Mouse (Mus musculus) frontal cortex, postnatal 36 days (tissue): ENCODE measurements around the gene Rnf31.

Source experiments
- DNase-seq, 2 experiments: peaks; one replicate each; pipeline ENCODE4 v3.0.0; 2022; ENCODE audit warnings: low spot score in 2 of 2

The Rnf31 gene

DNA sequence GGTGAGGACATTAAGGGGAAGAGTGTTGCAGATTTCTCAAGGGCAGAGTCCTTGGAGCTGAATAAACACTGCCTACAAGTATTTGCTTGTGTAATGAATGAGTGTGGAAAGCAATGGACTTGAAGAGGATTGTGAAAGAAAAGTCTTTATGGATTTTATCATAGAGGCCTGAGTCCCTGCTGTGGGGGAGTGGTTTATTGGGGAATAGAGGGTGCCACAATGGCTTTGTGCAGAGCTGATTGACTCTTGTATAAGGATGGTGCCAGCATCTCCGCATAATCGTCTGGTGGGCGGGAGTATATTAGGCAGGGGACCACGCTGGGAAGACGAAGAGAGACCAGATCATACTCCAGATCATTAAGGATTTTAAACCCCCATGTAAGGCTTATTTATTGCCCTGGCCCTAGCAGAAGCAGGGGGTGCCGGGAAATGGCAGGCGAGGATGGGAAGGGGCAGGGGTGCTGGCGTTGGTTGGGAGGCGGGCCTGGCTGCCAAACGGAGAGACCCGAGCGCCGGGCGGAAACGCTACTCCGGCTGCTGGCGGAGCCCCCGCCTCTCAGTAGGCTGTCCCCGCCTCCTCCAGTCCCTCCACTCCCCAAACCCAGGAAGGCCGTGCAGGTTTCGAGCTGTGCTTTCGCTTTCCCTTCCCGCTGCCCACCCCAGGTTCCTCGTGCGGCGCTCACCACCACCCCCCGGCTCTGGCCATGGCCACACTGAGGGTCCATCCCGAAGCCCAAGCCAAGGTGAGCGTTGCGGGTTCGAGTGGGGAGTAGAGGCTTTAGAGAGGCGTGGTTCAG is 13.4 kb upstream of the Rnf31 start, which contains the start of gene Psme1:
Gene Psme1, plus strand, starts transcription at position 253 of the 797 bp plus-strand sequence.
- DNase-seq, result peak; percentile 62 to 69

GRCm38 (mm10) chr14:55578668-55579269 is 12.7 kb upstream of the Rnf31 start:
- peak in 1 of 2 experiments; percentile 24 for DNase-seq

GRCm38 (mm10) chr14:55579511-55580496 is 11.7 kb upstream of the Rnf31 start:
- DNase-seq, result no peak

- DNase-seq, result no peak
Measured at GRCm38 (mm10) chr14:55580731-55581130, 10.8 kb upstream of the Rnf31 start.

GRCm38 (mm10) chr14:55581981-55582681 is 9.4 kb upstream of the Rnf31 start:
- no peak for DNase-seq

DNA sequence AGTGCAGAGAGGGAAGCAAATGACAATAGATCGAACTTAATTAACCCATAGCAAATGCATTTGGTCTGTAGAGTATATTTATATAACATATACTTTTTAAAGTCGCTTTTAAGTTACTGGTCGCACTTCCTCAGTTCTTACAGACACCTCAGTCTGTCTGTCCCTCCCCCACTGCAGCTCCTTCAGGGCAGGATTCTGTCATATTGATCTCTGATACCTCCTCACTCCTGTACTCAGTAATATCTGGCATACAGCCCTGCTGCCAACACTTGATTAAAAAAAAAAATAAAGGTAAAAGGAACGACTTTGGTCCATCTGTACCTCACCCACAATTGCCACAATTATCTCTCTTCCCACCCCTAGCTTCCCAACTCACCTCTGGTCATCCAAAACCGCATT is 7.2 kb upstream of the Rnf31 start:
- DNase-seq, result no peak

DNA sequence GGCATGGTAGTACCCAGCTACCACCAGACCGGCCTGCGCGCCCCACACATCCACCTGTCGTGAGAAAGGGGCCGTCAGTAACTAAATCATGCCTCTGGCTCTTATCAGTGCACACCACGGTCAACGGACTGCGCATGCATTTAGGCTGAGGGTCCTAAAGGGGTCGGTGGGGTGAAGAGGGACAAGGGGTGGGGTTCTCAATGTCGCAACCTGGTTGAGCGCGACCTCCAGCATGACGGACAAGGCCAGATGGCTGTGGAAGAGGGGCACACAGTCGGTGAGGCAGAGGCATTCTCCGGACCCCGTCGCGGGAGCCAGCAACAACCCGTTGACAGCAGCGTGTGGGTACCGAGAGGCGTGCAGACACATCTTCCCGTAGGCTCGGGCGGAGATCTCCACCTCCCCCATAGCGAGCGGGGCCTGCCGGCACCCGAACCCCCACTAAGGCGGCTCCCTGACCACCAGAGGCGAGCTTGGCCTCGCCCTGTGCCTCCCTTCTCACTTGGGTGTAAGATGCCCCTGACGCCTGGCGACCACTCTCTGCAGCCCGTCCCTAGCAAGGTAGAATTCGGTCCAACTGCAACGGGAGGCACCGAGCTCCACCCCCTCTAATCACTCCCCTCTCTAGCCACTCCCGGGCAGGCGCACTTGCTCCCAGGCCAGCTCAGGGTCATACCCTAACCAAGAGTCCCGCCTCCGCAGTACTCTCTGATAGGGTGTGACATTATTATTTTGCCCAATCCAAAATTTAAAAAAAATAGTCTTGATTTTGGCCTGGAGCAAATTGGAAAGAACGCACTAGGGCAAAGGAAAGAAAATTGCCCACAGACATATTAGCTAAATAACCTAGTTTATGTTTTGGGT is 6.6 kb upstream of the Rnf31 start, which contains the start of gene Emc9:
Gene Emc9, minus strand, starts transcription at position 601 of the 864 bp plus-strand sequence.
- DNase-seq, result peak; percentile 64 to 67

- DNase-seq, result no peak
Measured at GRCm38 (mm10) chr14:55585566-55585960, 5.9 kb upstream of the Rnf31 start.

DNA sequence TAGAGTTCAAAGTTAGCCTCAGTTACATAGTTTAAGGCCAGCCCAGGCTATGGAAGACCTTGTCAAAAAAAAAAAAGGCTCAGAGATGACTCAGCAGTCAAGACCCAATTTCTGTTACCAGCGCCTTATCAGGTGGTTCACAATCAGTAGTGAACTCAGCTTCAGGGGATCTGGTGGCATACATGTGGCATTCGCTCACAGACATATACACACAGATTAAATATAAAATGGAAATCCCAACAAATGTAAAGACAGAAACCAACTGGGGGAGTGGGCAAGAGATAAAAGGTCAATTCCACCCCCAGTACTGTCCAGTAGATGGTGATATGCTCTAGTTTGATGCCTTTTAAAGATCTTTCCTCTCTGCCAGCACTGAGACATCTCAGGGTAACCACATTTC is 5.4 kb upstream of the Rnf31 start:
- no peak for DNase-seq

GRCm38 (mm10) chr14:55589271-55589670 is 2.2 kb upstream of the Rnf31 start:
- no peak for DNase-seq

GRCm38 (mm10) chr14:55589771-55590448 is 1.6 kb upstream of the Rnf31 start:
- no peak for DNase-seq

GRCm38 (mm10) chr14:55590748-55591330 is 669 bp upstream of the Rnf31 start, which contains the start of gene Psme2:
TSS of gene Psme2 (minus strand) at chr14:55591113.
- DNase-seq, result peak; percentile 90 to 93

DNA sequence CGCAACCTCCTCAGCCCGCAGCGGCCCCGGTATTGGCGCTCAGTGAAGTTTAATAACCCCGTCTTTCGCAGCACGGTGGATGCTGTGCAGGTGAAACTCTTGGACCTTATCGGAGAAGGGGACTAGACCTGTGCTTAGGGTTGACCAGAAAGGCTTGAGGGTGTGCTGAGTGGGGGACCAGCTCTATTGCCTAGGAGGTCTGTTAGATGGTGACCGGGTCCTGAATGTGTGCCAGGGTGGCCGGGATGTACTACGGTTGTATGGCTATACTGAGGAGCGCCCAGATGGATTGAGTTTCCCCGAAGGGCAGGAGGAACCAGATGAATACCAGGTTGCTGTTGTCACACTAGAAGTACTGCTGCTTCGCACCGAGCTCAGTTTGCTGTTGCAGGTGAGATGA is 718 bp downstream of the Rnf31 start:
- DNase-seq, result no peak

DNA sequence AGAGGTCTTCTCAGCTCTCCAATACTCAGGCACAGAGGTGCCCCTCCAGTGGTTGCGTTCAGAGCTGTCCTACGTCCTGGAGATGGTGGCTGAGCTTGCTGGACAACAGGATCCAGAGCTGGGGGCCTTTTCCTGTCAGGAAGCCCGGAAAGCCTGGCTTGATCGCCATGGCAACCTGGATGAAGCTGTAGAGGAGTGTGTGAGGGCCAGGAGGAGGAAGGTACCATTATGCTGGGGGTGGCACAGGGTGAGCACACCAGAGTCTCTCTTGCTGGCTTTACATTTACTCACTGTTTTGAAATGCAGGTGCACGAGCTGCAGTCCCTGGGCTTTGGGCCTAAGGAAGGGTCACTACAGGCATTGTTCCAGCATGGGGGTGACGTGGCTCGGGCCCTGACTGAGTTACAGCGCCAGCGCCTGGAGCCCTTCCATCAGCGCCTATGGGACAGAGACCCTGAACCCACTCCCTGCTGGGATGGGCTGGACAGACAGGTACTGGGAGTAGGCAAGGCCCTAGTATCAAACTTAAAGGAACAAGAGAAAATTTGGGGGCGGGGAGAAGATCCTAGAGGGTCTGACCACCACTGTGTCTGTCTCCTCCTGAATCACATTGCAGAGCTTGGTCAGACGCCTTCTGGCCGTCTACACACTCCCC is 4.7 kb downstream of the Rnf31 start:
- DNase-seq, result no peak

DNA sequence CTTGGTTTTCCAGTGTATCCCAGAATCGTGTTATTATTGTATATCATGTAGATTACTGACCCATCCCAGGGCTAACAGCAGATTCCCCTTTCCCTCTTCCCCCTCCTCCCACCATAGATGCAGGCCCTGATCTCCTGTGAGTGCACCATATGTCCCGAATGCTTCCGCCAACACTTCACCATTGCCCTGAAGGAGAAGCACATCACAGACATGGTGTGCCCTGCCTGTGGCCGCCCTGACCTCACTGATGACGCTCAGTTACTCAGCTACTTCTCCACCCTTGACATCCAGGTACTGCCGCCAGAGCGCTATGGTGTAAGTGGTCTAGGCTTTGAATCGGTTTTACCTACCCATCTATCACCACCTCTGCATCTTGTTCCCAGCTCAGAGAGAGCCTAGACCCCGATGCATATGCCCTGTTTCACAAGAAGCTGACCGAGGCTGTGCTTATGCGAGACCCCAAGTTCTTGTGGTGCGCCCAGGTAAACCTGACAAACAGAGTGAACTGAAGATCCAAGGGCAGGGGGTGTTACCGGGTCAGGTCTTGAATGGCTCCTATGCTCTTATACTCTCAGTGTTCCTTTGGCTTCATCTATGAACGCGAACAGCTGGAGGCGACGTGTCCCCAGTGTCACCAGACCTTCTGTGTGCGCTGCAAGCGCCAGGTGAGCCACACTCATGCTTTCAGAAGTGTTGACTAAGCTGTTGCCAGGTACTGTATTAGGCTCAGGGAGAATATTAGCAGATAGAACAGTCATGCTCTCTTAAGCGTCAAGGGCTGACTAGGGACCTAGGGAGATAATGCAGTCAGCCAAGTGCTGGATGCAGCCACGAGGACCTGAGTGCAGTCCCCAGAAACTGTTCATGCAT is 7.2 kb downstream of the Rnf31 start:
- no peak for DNase-seq

GRCm38 (mm10) chr14:55603271-55603632 is 11.7 kb downstream of the Rnf31 start, which contains the start of gene Irf9:
TSS of gene Irf9 (plus strand) at chr14:55603571.
- DNase-seq, result no peak

- peak; percentile 76 to 87 for DNase-seq
Measured at GRCm38 (mm10) chr14:55603633-55604576, 12.4 kb downstream of the Rnf31 start.
